Mouse (Mus musculus): ENCODE results near the gene Glrx3. TPM values are rescaled to one million over a fixed set of nuclear protein-coding genes. Genes with fewer than 3 reads are reported as not detected.
"Not testable (repeated sequence)": the region's sequence is repeated elsewhere in the genome, so short reads cannot be mapped to it uniquely, and the experiment has no call there.

Glrx3 gene
- total RNA-seq (2021), result 100 to 1,000 TPM; 113 to 117 TPM
- long read RNA-seq, experiment 1, transcript Glrx3-201 (11 exons, 1,685 nt), result major isoform, 172 of 207 reads
- long read RNA-seq, experiment 1, partial matches to known transcripts, result 3 of 207 reads
- long read RNA-seq, experiment 1, other reads (novel, unspliced or antisense), result 32 of 207 reads
- long read RNA-seq, experiment 2, transcript Glrx3-201 (11 exons, 1,685 nt), result major isoform, 122 of 143 reads
- long read RNA-seq, experiment 2, partial matches to known transcripts, result 5 of 143 reads
- long read RNA-seq, experiment 2, other reads (novel, unspliced or antisense), result 16 of 143 reads

- DNase-seq (ENCODE audit: low spot score in 2 of 2), result peak; percentile 92 to 94
- intact Hi-C loops (cut with DNase I), result loop anchor here (2.0 kb wide), 1 partner anchor 27 kb away; the partner anchor contains the start of gene 9430038I01Rik
Measured at GRCm38 (mm10) chr7:137437440-137438178, at the start of gene Glrx3. Glrx3 (plus strand) TSS chr7:137437614.

- intact Hi-C loops (cut with DNase I), result no loop called here
- DNase-seq (ENCODE audit: low spot score in 2 of 2), result no peak
Measured at GRCm38 (mm10) chr7:137387863-137388262, 49.6 kb upstream of the Glrx3 start.

- intact Hi-C loops (cut with DNase I), result no loop called here
- no peak for DNase-seq (ENCODE audit: low spot score in 2 of 2)
Measured at GRCm38 (mm10) chr7:137395421-137395820, 42.0 kb upstream of the Glrx3 start.

- no peak for DNase-seq (ENCODE audit: low spot score in 2 of 2)
- intact Hi-C loops (cut with DNase I), result no loop called here
Measured at GRCm38 (mm10) chr7:137397361-137397910, 40.0 kb upstream of the Glrx3 start.

- intact Hi-C loops (cut with DNase I), result no loop called here
Measured at GRCm38 (mm10) chr7:137398973-137399372, 38.4 kb upstream of the Glrx3 start.

GRCm38 (mm10) chr7:137404146-137404545, 33.3 kb upstream of the Glrx3 start:
- DNase-seq (ENCODE audit: low spot score in 2 of 2), result no peak
- intact Hi-C loops (cut with DNase I), result no loop called here

More at GRCm38 (mm10) chr7:137398973-137399372, 38.4 kb upstream of the Glrx3 start:
- no peak for DNase-seq (ENCODE audit: low spot score in 2 of 2)

- intact Hi-C loops (cut with DNase I), result no loop called here
- no peak for DNase-seq (ENCODE audit: low spot score in 2 of 2)
Measured at GRCm38 (mm10) chr7:137407428-137408058, 29.9 kb upstream of the Glrx3 start.

- intact Hi-C loops (cut with DNase I), result loop anchor here (2.0 kb wide), 1 partner anchor 26 kb away; the partner anchor contains the start of gene Glrx3
- DNase-seq (ENCODE audit: low spot score in 2 of 2), result peak; percentile 94 to 96
Measured at GRCm38 (mm10) chr7:137410337-137411197, 26.8 kb upstream of the Glrx3 start, which contains the start of gene 9430038I01Rik. 9430038I01Rik (minus strand) TSS chr7:137410762.

GRCm38 (mm10) chr7:137414710-137415109, 22.7 kb upstream of the Glrx3 start:
- intact Hi-C loops (cut with DNase I), result no loop called here

GRCm38 (mm10) chr7:137420550-137420949, 16.9 kb upstream of the Glrx3 start:
- intact Hi-C loops (cut with DNase I), result no loop called here
- DNase-seq (ENCODE audit: low spot score in 2 of 2), result no peak

More at GRCm38 (mm10) chr7:137414710-137415109, 22.7 kb upstream of the Glrx3 start:
- no peak for DNase-seq (ENCODE audit: low spot score in 2 of 2)

- no peak for DNase-seq (ENCODE audit: low spot score in 2 of 2)
- intact Hi-C loops (cut with DNase I), result no loop called here
Measured at GRCm38 (mm10) chr7:137421236-137421635, 16.2 kb upstream of the Glrx3 start.

- intact Hi-C loops (cut with DNase I), result no loop called here
Measured at GRCm38 (mm10) chr7:137426693-137427092, 10.7 kb upstream of the Glrx3 start.

GRCm38 (mm10) chr7:137431769-137432603, 5.4 kb upstream of the Glrx3 start:
- no peak for DNase-seq (ENCODE audit: low spot score in 2 of 2)
- intact Hi-C loops (cut with DNase I), result no loop called here

More at GRCm38 (mm10) chr7:137426693-137427092, 10.7 kb upstream of the Glrx3 start:
- DNase-seq (ENCODE audit: low spot score in 2 of 2), result no peak

GRCm38 (mm10) chr7:137436901-137437300, 513 bp upstream of the Glrx3 start:
- intact Hi-C loops (cut with DNase I), result loop anchor here (2.0 kb wide), 1 partner anchor 26 kb away; the partner anchor contains the start of gene 9430038I01Rik
- DNase-seq (ENCODE audit: low spot score in 2 of 2), result no peak

- intact Hi-C loops (cut with DNase I), result no loop called here
Measured at GRCm38 (mm10) chr7:137438179-137438550, 751 bp downstream of the Glrx3 start.

GRCm38 (mm10) chr7:137438962-137439361, 1.5 kb downstream of the Glrx3 start:
- DNase-seq (ENCODE audit: low spot score in 2 of 2); intact Hi-C loops (cut with DNase I): not testable (repeated sequence)

More at GRCm38 (mm10) chr7:137438179-137438550, 751 bp downstream of the Glrx3 start:
- peak; percentile 20 to 43 for DNase-seq (ENCODE audit: low spot score in 2 of 2)

- intact Hi-C loops (cut with DNase I), result no loop called here
- DNase-seq (ENCODE audit: low spot score in 2 of 2), result no peak
Measured at GRCm38 (mm10) chr7:137442951-137443350, 5.5 kb downstream of the Glrx3 start.

- no peak for DNase-seq (ENCODE audit: low spot score in 2 of 2)
- intact Hi-C loops (cut with DNase I), result no loop called here
Measured at GRCm38 (mm10) chr7:137445321-137445720, 7.9 kb downstream of the Glrx3 start.
